Mouse (Mus musculus) lung, postnatal 14 days (tissue): ENCODE measurements around the gene Trak1.

Experiments used
- DNase-seq: peaks from one replicate; pipeline ENCODE4 v3.0.0; 2021

The Trak1 gene

GRCm38 (mm10) chr9:121298065-121298398, 730 bp downstream of the Trak1 start:
- DNase-seq, result peak; percentile 30

- DNase-seq, result peak; percentile 71
Observed at GRCm38 (mm10) chr9:121298411-121299091, 1.2 kb downstream of the Trak1 start.

- DNase-seq, result no peak
Observed at GRCm38 (mm10) chr9:121299223-121299755, 2.0 kb downstream of the Trak1 start.

- no peak for DNase-seq
Observed at GRCm38 (mm10) chr9:121299976-121300570, 2.8 kb downstream of the Trak1 start.

- DNase-seq, result no peak
Observed at GRCm38 (mm10) chr9:121301041-121301920, 4.0 kb downstream of the Trak1 start.

GRCm38 (mm10) chr9:121302543-121302942, 5.2 kb downstream of the Trak1 start:
- no peak for DNase-seq

GRCm38 (mm10) chr9:121303086-121303485, 5.8 kb downstream of the Trak1 start:
- DNase-seq, result no peak

- DNase-seq, result no peak
Observed at GRCm38 (mm10) chr9:121303748-121304147, 6.4 kb downstream of the Trak1 start.

GRCm38 (mm10) chr9:121304520-121304919, 7.2 kb downstream of the Trak1 start:
- DNase-seq, result no peak

- no peak for DNase-seq
Observed at GRCm38 (mm10) chr9:121305456-121305855, 8.2 kb downstream of the Trak1 start.

GRCm38 (mm10) chr9:121309287-121309686, 12.0 kb downstream of the Trak1 start:
- no peak for DNase-seq

GRCm38 (mm10) chr9:121310501-121310900, 13.2 kb downstream of the Trak1 start:
- no peak for DNase-seq

- DNase-seq, result no peak
Observed at GRCm38 (mm10) chr9:121311846-121312236, 14.5 kb downstream of the Trak1 start.

GRCm38 (mm10) chr9:121312237-121312891, 15.1 kb downstream of the Trak1 start:
- DNase-seq, result no peak

- peak; percentile 88 for DNase-seq
Observed at GRCm38 (mm10) chr9:121313656-121314374, 16.5 kb downstream of the Trak1 start.

GRCm38 (mm10) chr9:121314541-121315152, 17.3 kb downstream of the Trak1 start:
- DNase-seq, result peak; percentile 70

- DNase-seq, result no peak
Observed at GRCm38 (mm10) chr9:121315901-121316595, 18.7 kb downstream of the Trak1 start.

GRCm38 (mm10) chr9:121316621-121317405, 19.5 kb downstream of the Trak1 start:
- peak; percentile 45 for DNase-seq

GRCm38 (mm10) chr9:121319323-121319966, 22.1 kb downstream of the Trak1 start:
- DNase-seq, result no peak

GRCm38 (mm10) chr9:121320433-121320832, 23.1 kb downstream of the Trak1 start:
- DNase-seq, result no peak
